In genomic region chr19:21630656-21631331, GRCm38 (mm10) we compare ENCODE assay signal across 10 mouse cellular contexts. TPM values are rescaled to one million over a fixed set of nuclear protein-coding genes. Genes with fewer than 3 reads are reported as not detected.
A peak's percentile ranks its signal among the peaks of the same experiment; 100 is the strongest.
DNase-seq lines count a peak whose midpoint lies in the region; ATAC-seq and TF ChIP-seq lines count a peak whose summit lies in the region.
"Had no signal": no experiment of that assay in that cellular context is flagged by ENCODE, and none has a peak within 500 bp of the region (broad histone marks: within the 10 kb centered on the region; RNA-seq: fewer than 3 reads in every experiment).

No protein-coding gene starts in this region.

- 70% methylated on average over 14 of the region's 14 CpGs for WGBS in hindbrain, embryonic 15.5 days
- WGBS in hindbrain, embryonic 10.5 days, result 79% methylated on average over 14 of the region's 14 CpGs
- 26% methylated on average over 14 of the region's 14 CpGs for WGBS in small intestine, adult 2 months

- no peak overlapping the region for H3K9ac ChIP-seq in hindbrain, embryonic 15.5 days
- H3K9ac ChIP-seq: embryonic facial prominence, embryonic 12.5 days had no signal

- no peak for TF ChIP-seq CTCF in small intestine, adult 2 months (IDR thresholded peaks at IDR 0.05; ENCODE audit: extremely low read depth, insufficient read length, insufficient replicate concordance, low read depth, low read length)

- 0 out of 2 replicates have a peak overlapping the region, but pooled peaks have one; percentile 20 for H3K27ac ChIP-seq in hindbrain, embryonic 15.5 days (replicated peaks)
- H3K27ac ChIP-seq in hindbrain, embryonic 10.5 days, result no peak overlapping the region
- peak overlapping the region; percentile 23; the same call in 1 of the 2 replicates for H3K27ac ChIP-seq in small intestine, adult 2 months (ENCODE audit: insufficient read depth, low read depth, low read length)
- H3K27ac ChIP-seq: embryonic facial prominence, embryonic 12.5 days had no signal

- no peak overlapping the region for H3K4me2 ChIP-seq in hindbrain, embryonic 15.5 days
- H3K4me2 ChIP-seq: embryonic facial prominence, embryonic 12.5 days had no signal

- H3K4me3 ChIP-seq in hindbrain, embryonic 15.5 days, result no peak overlapping the region
- H3K4me3 ChIP-seq in hindbrain, embryonic 10.5 days, result no peak overlapping the region
- no peak overlapping the region for H3K4me3 ChIP-seq in small intestine, adult 2 months (ENCODE audit: low read depth, low read length)
- H3K4me3 ChIP-seq: embryonic facial prominence, embryonic 12.5 days; myocyte had no signal

- no peaks in the 10 kb centered on the region for H3K9me3 ChIP-seq in hindbrain, embryonic 15.5 days
- H3K9me3 ChIP-seq in hindbrain, embryonic 10.5 days, result no peaks in the 10 kb centered on the region
- H3K9me3 ChIP-seq: embryonic facial prominence, embryonic 12.5 days had no signal

- no peaks in the 10 kb centered on the region for H3K36me3 ChIP-seq in hindbrain, embryonic 15.5 days
- no peaks in the 10 kb centered on the region for H3K36me3 ChIP-seq in hindbrain, embryonic 10.5 days
- H3K36me3 ChIP-seq in small intestine, adult 2 months (ENCODE audit: control insufficient read depth, insufficient read depth, low read length), result no peaks in the 10 kb centered on the region
- H3K36me3 ChIP-seq: embryonic facial prominence, embryonic 12.5 days had no signal

- no peaks in the 10 kb centered on the region for H3K27me3 ChIP-seq in hindbrain, embryonic 15.5 days
- no peaks in the 10 kb centered on the region for H3K27me3 ChIP-seq in hindbrain, embryonic 10.5 days (ENCODE audit: insufficient read depth, poor library complexity, severe bottlenecking)
- no peaks in the 10 kb centered on the region for H3K27me3 ChIP-seq in small intestine, adult 2 months (ENCODE audit: control insufficient read depth, insufficient read depth, low read length)
- H3K27me3 ChIP-seq: embryonic facial prominence, embryonic 12.5 days had no signal

- no peak for TF ChIP-seq POLR2A in small intestine, adult 2 months (IDR thresholded peaks at IDR 0.05; ENCODE audit: low read depth, low read length)

- DNase-seq in hindbrain, embryonic 10.5 days (ENCODE audit: low spot score), result no peak
- no peak for DNase-seq in cerebellum, adult 9-11 months
- no peak for DNase-seq in cerebellum, postnatal 4 days (ENCODE audit: low spot score in 2 of 2)
- no peak for DNase-seq in frontal cortex, adult 2 months (ENCODE audit: extremely low spot score in 1 of 2, low spot score in 1 of 2)

- no peak for ATAC-seq in hindbrain, embryonic 15.5 days (ENCODE audit: low FRiP score, low read depth)
- ATAC-seq in CD4-positive, CD25-positive, alpha-beta regulatory T cell, adult 4 months, result peak; percentile 66
- peak; percentile 88 for ATAC-seq in common myeloid progenitor, adult 5-6 weeks (replicated peaks; ENCODE audit: low read depth, poor library complexity, severe bottlenecking)

- H3K4me1 ChIP-seq in hindbrain, embryonic 15.5 days (replicated peaks), result no peaks in the 10 kb centered on the region
- peaks cover 12% of the 10 kb centered on the region for H3K4me1 ChIP-seq in hindbrain, embryonic 10.5 days (replicated peaks)
- peaks cover 2% of the 10 kb centered on the region for H3K4me1 ChIP-seq in small intestine, adult 2 months (ENCODE audit: control insufficient read depth, insufficient read depth, insufficient read length, low read length)

RNA-seq across cellular contexts. Expression of gene 1110059E24Rik, which starts 22.0 kb away (rescaled TPM):
- polyA plus RNA-seq in hindbrain, embryonic 15.5 days (2015; fragmentation: Nextera tagmentation; extraction: Ambion mirVana), result 54.5 and 56.0 TPM in 2 replicates
- polyA plus RNA-seq in hindbrain, embryonic 10.5 days (2016; fragmentation: Nextera tagmentation; extraction: Ambion mirVana), result 69.3 and 70.2 TPM in 2 replicates
- 10 to 100 TPM; 41.6 to 47.8 TPM for polyA plus RNA-seq in CD4-positive, CD25-positive, alpha-beta regulatory T cell, adult 4 months (2017; shearing (Covaris generic))
- 64.8 and 66.7 TPM in 2 replicates for total RNA-seq in common myeloid progenitor, adult 5-6 weeks (2017)
- 0.48 and 0.86 TPM in 2 replicates for polyA plus RNA-seq in small intestine, adult 2 months (2012; rRNA removed)
- 29.2 and 29.6 TPM in 2 replicates for polyA plus RNA-seq in frontal cortex, adult 2 months (2012; rRNA removed)

RNA-seq across cellular contexts. Expression of gene Abhd17b, which starts 22.2 kb away (rescaled TPM):
- polyA plus RNA-seq in hindbrain, embryonic 15.5 days (2015; fragmentation: Nextera tagmentation; extraction: Ambion mirVana), result 38.8 and 39.4 TPM in 2 replicates
- polyA plus RNA-seq in hindbrain, embryonic 10.5 days (2016; fragmentation: Nextera tagmentation; extraction: Ambion mirVana), result 33.6 and 34.5 TPM in 2 replicates
- 10 to 100 TPM in 1 of 2 experiments, 1 to 10 TPM in 1; 7.8 to 12.1 TPM for polyA plus RNA-seq in CD4-positive, CD25-positive, alpha-beta regulatory T cell, adult 4 months (2017; shearing (Covaris generic))
- total RNA-seq in common myeloid progenitor, adult 5-6 weeks (2017), result 47.5 and 60.2 TPM in 2 replicates
- polyA plus RNA-seq in small intestine, adult 2 months (2012; rRNA removed), result 7.5 and 15.2 TPM in 2 replicates
- 25.4 and 28.3 TPM in 2 replicates for polyA plus RNA-seq in frontal cortex, adult 2 months (2012; rRNA removed)

Comparison
In these comparisons a context has a peak if more than half of its experiments do, and no peak if none do; other contexts are left out.
1. RNA of gene 1110059E24Rik, which starts 22.0 kb away (polyA plus RNA-seq): 69.3 to 70.2 TPM in hindbrain, embryonic 10.5 days, 54.5 to 56.0 TPM in hindbrain, embryonic 15.5 days, 41.6 to 47.8 TPM in CD4-positive, CD25-positive, alpha-beta regulatory T cell, adult 4 months and 29.2 to 29.6 TPM in frontal cortex, adult 2 months; 0.48 to 0.86 TPM in small intestine, adult 2 months; every median in the first group is over 10 times any median in the second.